Mouse (Mus musculus): ENCODE results near the gene Rnf26. TPM values are rescaled to one million over a fixed set of nuclear protein-coding genes. Genes with fewer than 3 reads are reported as not detected.
A peak's percentile ranks its signal among the peaks of the same experiment; 100 is the strongest.

Gene Rnf26
- polyA plus RNA-seq, 1 experiment from 2014 or later, result 18.8 TPM

- no peak for ATAC-seq
- H3K9ac ChIP-seq (ENCODE audit: low read depth, low read length), result no peak overlapping the region
- no peak for TF ChIP-seq CTCF (IDR thresholded peaks at IDR 0.05; ENCODE audit: low read depth)
- peak overlapping the region; percentile 35; the same call in 1 of the 2 replicates for H3K4me2 ChIP-seq (replicated peaks; ENCODE audit: low read depth)
- H3K27ac ChIP-seq (ENCODE audit: low read depth, low read length), result no peak overlapping the region
- 52% methylated on average over 12 of the region's 12 CpGs for WGBS
- H3K36me3 ChIP-seq (ENCODE audit: control insufficient read depth, insufficient read depth), result peaks cover 22% of the 10 kb centered on the region
- H3K4me3 ChIP-seq (ENCODE audit: low read depth, low read length), result no peak overlapping the region
- no peaks in the 10 kb centered on the region for H3K9me3 ChIP-seq (ENCODE audit: control insufficient read depth)
- peaks cover 11% of the 10 kb centered on the region; the same call in 1 of the 2 replicates for H3K4me1 ChIP-seq (replicated peaks; ENCODE audit: control insufficient read depth, insufficient read depth, low read length)
- H3K27me3 ChIP-seq (replicated peaks; ENCODE audit: control insufficient read depth, insufficient read depth, low read length), result no peaks in the 10 kb centered on the region
Observed at GRCm38 (mm10) chr9:44088877-44089608, 24.3 kb downstream of the Rnf26 start.

- Histone ChIP-seq H3K4me3 (ENCODE audit: low read depth, low read length) (no peak overlapping the region), H3K4me1 (replicated peaks; ENCODE audit: control insufficient read depth, insufficient read depth, low read length) (peaks cover 11% of the 10 kb centered on the region; the same call in 1 of the 2 replicates), H3K36me3 (ENCODE audit: control insufficient read depth, insufficient read depth) (peaks cover 17% of the 10 kb centered on the region), H3K4me2 (replicated peaks; ENCODE audit: low read depth) (peak overlapping the region; percentile 35), H3K9me3 (ENCODE audit: control insufficient read depth) (no peaks in the 10 kb centered on the region), H3K27me3 (replicated peaks; ENCODE audit: control insufficient read depth, insufficient read depth, low read length) (no peaks in the 10 kb centered on the region), H3K9ac (ENCODE audit: low read depth, low read length) (no peak overlapping the region), H3K27ac (ENCODE audit: low read depth, low read length) (no peak overlapping the region; the same call in 1 of the 2 replicates)
- ATAC-seq, result no peak
- TF ChIP-seq CTCF (IDR thresholded peaks at IDR 0.05; ENCODE audit: low read depth), result no peak
- WGBS, result 11% methylated on average over 15 of the region's 15 CpGs
Observed at GRCm38 (mm10) chr9:44087761-44088455, 25.4 kb downstream of the Rnf26 start.

GRCm38 (mm10) chr9:44086960-44087359, 26.4 kb downstream of the Rnf26 start:
- Histone ChIP-seq H3K4me1 (replicated peaks; ENCODE audit: control insufficient read depth, insufficient read depth, low read length) (peaks cover 11% of the 10 kb centered on the region; the same call in 1 of the 2 replicates), H3K36me3 (ENCODE audit: control insufficient read depth, insufficient read depth) (peaks cover 9% of the 10 kb centered on the region), H3K27ac (ENCODE audit: low read depth, low read length) (no peak overlapping the region), H3K9me3 (ENCODE audit: control insufficient read depth) (no peaks in the 10 kb centered on the region), H3K9ac (ENCODE audit: low read depth, low read length) (no peak overlapping the region), H3K27me3 (replicated peaks; ENCODE audit: control insufficient read depth, insufficient read depth, low read length) (no peaks in the 10 kb centered on the region), H3K4me2 (replicated peaks; ENCODE audit: low read depth) (0 out of 2 replicates have a peak overlapping the region, but pooled peaks have one; percentile 99), H3K4me3 (ENCODE audit: low read depth, low read length) (no peak overlapping the region)
- TF ChIP-seq CTCF (IDR thresholded peaks at IDR 0.05; ENCODE audit: low read depth), result no peak
- WGBS, result 48% methylated on average over 10 of the region's 10 CpGs
- no peak for ATAC-seq

GRCm38 (mm10) chr9:44085741-44086665, 27.3 kb downstream of the Rnf26 start:
- Histone ChIP-seq H3K4me1 (replicated peaks; ENCODE audit: control insufficient read depth, insufficient read depth, low read length) (peaks cover 11% of the 10 kb centered on the region; the same call in 1 of the 2 replicates), H3K36me3 (ENCODE audit: control insufficient read depth, insufficient read depth) (no peaks in the 10 kb centered on the region), H3K9me3 (ENCODE audit: control insufficient read depth) (no peaks in the 10 kb centered on the region), H3K4me3 (ENCODE audit: low read depth, low read length) (peak overlapping the region; percentile 47; the same call in 1 of the 2 replicates), H3K27me3 (replicated peaks; ENCODE audit: control insufficient read depth, insufficient read depth, low read length) (no peaks in the 10 kb centered on the region), H3K4me2 (replicated peaks; ENCODE audit: low read depth) (peak overlapping the region; percentile 99; the same call in 1 of the 2 replicates), H3K27ac (ENCODE audit: low read depth, low read length) (no peak overlapping the region), H3K9ac (ENCODE audit: low read depth, low read length) (no peak overlapping the region; the same call in 1 of the 2 replicates)
- ATAC-seq, result no peak
- TF ChIP-seq CTCF (IDR thresholded peaks at IDR 0.05; ENCODE audit: low read depth), result no peak
- WGBS, result 69% methylated on average over 15 of the region's 15 CpGs

GRCm38 (mm10) chr9:44085276-44085675, 28.0 kb downstream of the Rnf26 start:
- Histone ChIP-seq H3K4me1 (replicated peaks; ENCODE audit: control insufficient read depth, insufficient read depth, low read length) (peaks cover 11% of the 10 kb centered on the region; the same call in 1 of the 2 replicates), H3K9me3 (ENCODE audit: control insufficient read depth) (no peaks in the 10 kb centered on the region), H3K27me3 (replicated peaks; ENCODE audit: control insufficient read depth, insufficient read depth, low read length) (no peaks in the 10 kb centered on the region), H3K4me2 (replicated peaks; ENCODE audit: low read depth) (peak overlapping the region; percentile 99), H3K36me3 (ENCODE audit: control insufficient read depth, insufficient read depth) (no peaks in the 10 kb centered on the region), H3K27ac (ENCODE audit: low read depth, low read length) (0 out of 2 replicates have a peak overlapping the region, but pooled peaks have one; percentile 46), H3K9ac (ENCODE audit: low read depth, low read length) (peak overlapping the region; percentile 65), H3K4me3 (ENCODE audit: low read depth, low read length) (peak overlapping the region; percentile 47)
- 7% methylated on average over 10 of the region's 10 CpGs for WGBS
- no peak for ATAC-seq
- TF ChIP-seq CTCF (IDR thresholded peaks at IDR 0.05; ENCODE audit: low read depth), result no peak

Measured in intestine, postnatal 0 days (tissue).